Mouse (Mus musculus): Measurements from ENCODE around the gene Rex1bd. TPM values are rescaled to one million over a fixed set of nuclear protein-coding genes. Genes with fewer than 3 reads are reported as not detected.
A peak's percentile ranks its signal among the peaks of the same experiment; 100 is the strongest.
"Not testable (repeated sequence)": the region's sequence is repeated elsewhere in the genome, so short reads cannot be mapped to it uniquely, and the experiment has no call there.

Gene Rex1bd
- total RNA-seq, 1 experiment from 2014 or later: 32.8 TPM

- ATAC-seq (replicated peaks in 1 of 2; ENCODE audit: insufficient read depth in 1 of 2, low FRiP score in 2 of 2, low TSS enrichment in 1 of 2, low read depth in 1 of 2, poor library complexity in 2 of 2, severe bottlenecking in 2 of 2): no peak
Observed at GRCm38 (mm10) chr8:70535221-70535620, 28.7 kb upstream of the Rex1bd start.

- ATAC-seq (replicated peaks in 1 of 2; ENCODE audit: insufficient read depth in 1 of 2, low FRiP score in 2 of 2, low TSS enrichment in 1 of 2, low read depth in 1 of 2, poor library complexity in 2 of 2, severe bottlenecking in 2 of 2): no peak
Observed at GRCm38 (mm10) chr8:70534281-70534680, 27.7 kb upstream of the Rex1bd start.

GRCm38 (mm10) chr8:70530314-70530713 lies 23.8 kb upstream of the Rex1bd start:
- ATAC-seq (replicated peaks in 1 of 2; ENCODE audit: insufficient read depth in 1 of 2, low FRiP score in 2 of 2, low TSS enrichment in 1 of 2, low read depth in 1 of 2, poor library complexity in 2 of 2, severe bottlenecking in 2 of 2): no peak

- ATAC-seq (replicated peaks in 1 of 2; ENCODE audit: insufficient read depth in 1 of 2, low FRiP score in 2 of 2, low TSS enrichment in 1 of 2, low read depth in 1 of 2, poor library complexity in 2 of 2, severe bottlenecking in 2 of 2): no peak
Observed at GRCm38 (mm10) chr8:70529741-70530161, 23.2 kb upstream of the Rex1bd start.

- no peak for ATAC-seq (replicated peaks in 1 of 2; ENCODE audit: insufficient read depth in 1 of 2, low FRiP score in 2 of 2, low TSS enrichment in 1 of 2, low read depth in 1 of 2, poor library complexity in 2 of 2, severe bottlenecking in 2 of 2)
Observed at GRCm38 (mm10) chr8:70529299-70529698, 22.7 kb upstream of the Rex1bd start.

- no peak for ATAC-seq (replicated peaks in 1 of 2; ENCODE audit: insufficient read depth in 1 of 2, low FRiP score in 2 of 2, low TSS enrichment in 1 of 2, low read depth in 1 of 2, poor library complexity in 2 of 2, severe bottlenecking in 2 of 2)
Observed at GRCm38 (mm10) chr8:70528182-70528797, 21.7 kb upstream of the Rex1bd start.

- peak; percentile 92 to 94 for ATAC-seq (replicated peaks in 1 of 2; ENCODE audit: insufficient read depth in 1 of 2, low FRiP score in 2 of 2, low TSS enrichment in 1 of 2, low read depth in 1 of 2, poor library complexity in 2 of 2, severe bottlenecking in 2 of 2)
Observed at GRCm38 (mm10) chr8:70527512-70528181, 21.1 kb upstream of the Rex1bd start, which contains the start of the genes Fkbp8 and Kxd1. Gene Fkbp8, plus strand, starts transcription at chr8:70527724. Gene Kxd1, minus strand, starts transcription at chr8:70527956.

GRCm38 (mm10) chr8:70527111-70527511 lies 20.6 kb upstream of the Rex1bd start:
- ATAC-seq (replicated peaks in 1 of 2; ENCODE audit: insufficient read depth in 1 of 2, low FRiP score in 2 of 2, low TSS enrichment in 1 of 2, low read depth in 1 of 2, poor library complexity in 2 of 2, severe bottlenecking in 2 of 2): no peak

- ATAC-seq (replicated peaks in 1 of 2; ENCODE audit: insufficient read depth in 1 of 2, low FRiP score in 2 of 2, low TSS enrichment in 1 of 2, low read depth in 1 of 2, poor library complexity in 2 of 2, severe bottlenecking in 2 of 2): peak; percentile 89 to 95
Observed at GRCm38 (mm10) chr8:70522592-70523403, 16.2 kb upstream of the Rex1bd start.

- ATAC-seq (replicated peaks in 1 of 2; ENCODE audit: insufficient read depth in 1 of 2, low FRiP score in 2 of 2, low TSS enrichment in 1 of 2, low read depth in 1 of 2, poor library complexity in 2 of 2, severe bottlenecking in 2 of 2): no peak
Observed at GRCm38 (mm10) chr8:70519606-70520005, 13.1 kb upstream of the Rex1bd start.

- ATAC-seq (replicated peaks in 1 of 2; ENCODE audit: insufficient read depth in 1 of 2, low FRiP score in 2 of 2, low TSS enrichment in 1 of 2, low read depth in 1 of 2, poor library complexity in 2 of 2, severe bottlenecking in 2 of 2): no peak
Observed at GRCm38 (mm10) chr8:70519043-70519442, 12.5 kb upstream of the Rex1bd start.

GRCm38 (mm10) chr8:70517940-70518643 lies 11.5 kb upstream of the Rex1bd start:
- ATAC-seq (replicated peaks in 1 of 2; ENCODE audit: insufficient read depth in 1 of 2, low FRiP score in 2 of 2, low TSS enrichment in 1 of 2, low read depth in 1 of 2, poor library complexity in 2 of 2, severe bottlenecking in 2 of 2): no peak

GRCm38 (mm10) chr8:70513441-70513840 lies 6.9 kb upstream of the Rex1bd start:
- no peak for ATAC-seq (replicated peaks in 1 of 2; ENCODE audit: insufficient read depth in 1 of 2, low FRiP score in 2 of 2, low TSS enrichment in 1 of 2, low read depth in 1 of 2, poor library complexity in 2 of 2, severe bottlenecking in 2 of 2)

- ATAC-seq (replicated peaks in 1 of 2; ENCODE audit: insufficient read depth in 1 of 2, low FRiP score in 2 of 2, low TSS enrichment in 1 of 2, low read depth in 1 of 2, poor library complexity in 2 of 2, severe bottlenecking in 2 of 2): 0 out of 4 replicates have a peak, but pooled peaks of 1 of the 2 experiments have one; percentile 23
Observed at GRCm38 (mm10) chr8:70512253-70512903, 5.8 kb upstream of the Rex1bd start.

GRCm38 (mm10) chr8:70511770-70512169 lies 5.2 kb upstream of the Rex1bd start:
- ATAC-seq (replicated peaks in 1 of 2; ENCODE audit: insufficient read depth in 1 of 2, low FRiP score in 2 of 2, low TSS enrichment in 1 of 2, low read depth in 1 of 2, poor library complexity in 2 of 2, severe bottlenecking in 2 of 2): no peak

GRCm38 (mm10) chr8:70511174-70511573 lies 4.6 kb upstream of the Rex1bd start:
- ATAC-seq (replicated peaks in 1 of 2; ENCODE audit: insufficient read depth in 1 of 2, low FRiP score in 2 of 2, low TSS enrichment in 1 of 2, low read depth in 1 of 2, poor library complexity in 2 of 2, severe bottlenecking in 2 of 2): not testable (repeated sequence)

Measured in hematopoietic stem cell, adult 5-6 weeks (primary cell).